Mouse (Mus musculus): ENCODE results near the gene Txlng.

DNA sequence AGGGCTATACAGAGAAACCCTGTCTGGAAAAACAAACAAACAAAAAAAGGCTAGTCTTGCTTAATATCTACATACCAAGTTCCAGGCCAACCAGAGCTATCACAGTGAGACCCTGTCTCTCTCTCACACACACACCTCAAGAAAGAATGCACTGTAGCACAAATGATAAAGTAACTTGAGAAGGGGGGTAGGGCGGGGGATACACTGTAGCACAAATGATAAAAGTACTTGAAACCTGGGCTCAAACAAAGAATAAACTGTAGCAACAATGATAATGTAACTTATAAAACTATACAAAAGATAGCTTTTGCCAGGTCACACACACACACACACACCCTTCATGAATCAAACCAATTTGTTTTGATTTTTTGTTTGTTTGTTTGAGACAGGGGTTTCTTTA lies 2.3 kb upstream of the Txlng start:
- TF ChIP-seq USF2 (IDR thresholded peaks at IDR 0.05; ENCODE audit: borderline replicate concordance in 1 of 2, insufficient read depth in 1 of 2, low read depth in 1 of 2, low read length in 2 of 2) (no peak), E2F4 (IDR thresholded peaks at IDR 0.05; ENCODE audit: borderline replicate concordance, low read depth, low read length) (no peak), ZC3H11A (IDR thresholded peaks at IDR 0.05; ENCODE audit: low read depth, low read length) (no peak), TBP (IDR thresholded peaks at IDR 0.05; ENCODE audit: low read depth, low read length) (no peak), JUND (IDR thresholded peaks at IDR 0.05; ENCODE audit: low read depth, low read length) (no peak)
